Mouse (Mus musculus) cerebellum, adult 2 months (tissue): ENCODE results near the gene Stom.

Experiments
- CTCF ChIP-seq: fragments of 200-500 bp; IDR thresholded peaks from 2 replicates; pipeline ENCODE4 v1.5.1; 2011; ENCODE audit warnings: low read depth, mild to moderate bottlenecking, control low read depth, low read length, moderate library complexity, borderline replicate concordance; ENCODE audit not compliant: insufficient read depth
- POLR2A ChIP-seq: fragments of 200-500 bp; IDR thresholded peaks from 2 replicates; pipeline ENCODE4 v1.6.1; 2011; ENCODE audit warnings: low read length, control low read depth, borderline replicate concordance; ENCODE audit not compliant: insufficient read depth

- TF ChIP-seq CTCF (no peak), POLR2A (no peak)
Observed at GRCm38 (mm10) chr2:35292700-35293099, 44.1 kb downstream of the Stom start.
